Mouse (Mus musculus): ENCODE measurements at regions not wholly inside any gene's neighbourhood (a gene's known extent, or its start where the extent isn't known, plus 50 kb on each side); places are given as distances from the start of the nearest gene placed in this dataset.

DNA sequence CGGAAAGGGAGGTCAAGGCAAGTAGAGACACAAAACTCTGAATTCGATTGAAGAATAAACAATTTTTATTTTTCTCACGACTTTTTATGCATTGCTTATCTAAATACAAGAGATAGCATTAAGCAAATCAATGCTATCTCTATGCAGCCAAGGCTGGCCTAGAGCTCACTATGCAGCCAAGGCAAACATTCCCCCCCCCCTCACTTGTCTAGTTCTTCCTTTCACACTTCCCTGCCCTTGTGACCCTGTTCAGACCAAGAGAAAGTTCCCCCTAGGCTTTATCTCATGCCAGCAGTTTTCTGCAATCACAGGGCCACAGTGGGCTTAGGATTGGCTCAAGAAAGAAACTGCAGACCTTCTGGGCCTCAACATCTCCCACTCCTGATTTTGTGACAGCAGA lies 417.9 kb upstream of the Rag2 start:
- DNase-seq = no peak

DNA sequence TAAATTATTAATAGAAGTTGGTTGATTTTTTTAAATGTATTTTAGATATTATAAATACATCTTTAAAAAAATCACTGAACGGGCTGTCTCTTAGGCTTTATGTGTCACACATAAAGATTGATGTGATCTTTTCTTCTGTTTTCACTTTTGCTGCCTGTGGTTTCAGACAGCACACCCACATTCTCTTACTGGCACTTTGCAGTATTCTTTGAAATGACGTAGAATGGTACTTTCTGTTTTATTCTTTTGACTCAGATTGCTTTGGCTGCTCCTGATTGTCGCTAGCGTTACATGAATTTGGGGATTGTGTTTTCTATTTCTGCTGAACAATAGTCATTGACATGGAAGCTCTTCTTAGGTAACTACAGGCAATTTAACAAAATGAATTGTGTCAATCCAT lies 415.4 kb upstream of the Rag2 start:
- DNase-seq = no peak

DNA sequence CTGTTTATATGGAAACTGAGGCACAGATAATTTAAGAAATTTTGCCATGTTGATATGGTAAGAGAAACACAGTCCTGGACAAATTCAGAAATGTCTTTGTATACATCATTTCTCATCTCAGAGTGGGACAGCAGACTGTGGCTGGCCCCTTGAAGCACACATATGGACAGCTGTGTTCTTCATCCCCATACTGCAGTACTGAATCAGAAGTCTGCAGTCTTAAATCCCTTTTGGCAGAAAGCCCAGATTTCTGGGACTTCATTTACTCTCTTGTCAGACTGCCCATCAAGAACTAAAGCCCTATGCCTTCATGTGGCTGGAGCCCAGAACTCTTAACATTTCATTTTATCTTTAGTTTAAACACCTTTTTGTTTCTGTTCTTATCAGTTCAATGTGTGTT lies 403.8 kb upstream of the Rag2 start:
- DNase-seq = no peak

DNA sequence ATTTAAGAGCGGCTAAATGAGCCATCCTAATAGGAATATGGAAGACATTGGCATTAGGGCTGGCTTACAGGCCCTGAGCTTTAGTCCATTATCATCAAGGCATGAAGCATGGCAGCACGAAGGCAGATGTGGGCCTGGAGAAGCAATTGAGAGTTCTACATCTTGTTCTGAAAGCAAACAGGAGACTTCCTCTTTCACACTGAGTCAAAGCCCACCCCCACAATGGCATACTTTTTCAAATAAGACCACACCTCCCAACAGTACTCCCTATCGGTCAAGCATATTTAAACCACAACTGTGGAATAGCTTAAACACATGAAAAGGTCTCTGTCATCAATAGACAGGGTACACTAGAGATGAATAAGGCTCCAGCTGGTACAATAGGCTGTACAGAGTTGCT lies 381.5 kb upstream of the Rag2 start:
- no peak for DNase-seq

DNA sequence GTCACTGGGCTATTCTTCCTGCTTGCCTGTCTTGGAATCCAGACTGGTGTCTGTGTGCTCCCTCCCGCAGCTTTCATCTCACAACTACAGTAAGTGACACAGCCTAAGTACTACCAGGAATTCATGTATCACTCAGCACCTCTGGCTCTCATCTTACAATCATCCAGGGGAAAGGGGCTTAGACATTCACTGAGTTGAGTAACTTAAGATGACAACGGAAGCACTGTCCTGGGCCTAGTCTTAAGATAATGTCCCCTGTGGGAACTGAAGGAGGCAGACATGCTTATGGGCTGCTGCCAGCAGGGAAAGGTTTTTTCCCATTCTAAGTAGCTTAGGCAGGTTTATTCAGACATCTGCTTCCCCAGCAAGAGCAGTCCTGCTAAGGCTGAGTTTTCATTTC lies 377.4 kb upstream of the Rag2 start:
- DNase-seq = no peak

DNA sequence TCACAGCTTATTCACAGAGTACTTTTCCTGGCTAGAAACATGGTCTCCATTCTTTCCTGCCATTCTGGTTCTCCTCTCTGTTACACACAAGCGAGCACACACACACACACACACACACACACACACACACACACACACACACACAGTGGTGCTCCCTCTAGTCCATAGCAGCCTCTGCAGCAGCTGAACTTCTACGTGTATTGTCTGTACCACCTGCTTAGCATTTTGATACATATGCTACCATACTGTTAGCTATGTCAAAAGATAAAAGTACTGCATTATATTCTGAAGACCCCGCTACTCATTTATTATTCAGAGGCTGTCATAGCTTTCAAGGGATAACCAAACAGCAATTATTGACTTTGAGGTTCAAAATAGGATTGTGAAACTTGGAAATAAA lies 372.3 kb upstream of the Rag2 start:
- no peak for DNase-seq

DNA sequence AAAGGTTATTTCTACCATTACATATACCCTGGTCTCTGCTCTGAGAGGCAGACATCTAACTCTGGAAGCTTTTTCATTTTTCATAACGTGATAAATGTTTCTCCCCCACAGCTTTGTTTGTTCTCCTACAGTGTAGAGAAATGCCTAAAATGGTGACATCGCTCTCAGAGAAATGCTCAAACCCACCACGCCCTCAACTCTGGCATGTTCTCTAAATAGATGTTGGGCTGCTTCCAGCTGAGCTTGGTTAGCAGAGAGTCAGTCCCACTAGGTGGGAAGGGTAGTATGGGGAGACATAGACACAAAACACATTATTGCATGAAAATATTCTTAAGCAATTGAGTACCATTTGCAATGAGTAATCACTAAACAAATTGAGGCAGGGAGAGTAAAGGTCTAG lies 368.1 kb upstream of the Rag2 start:
- no peak for DNase-seq

DNA sequence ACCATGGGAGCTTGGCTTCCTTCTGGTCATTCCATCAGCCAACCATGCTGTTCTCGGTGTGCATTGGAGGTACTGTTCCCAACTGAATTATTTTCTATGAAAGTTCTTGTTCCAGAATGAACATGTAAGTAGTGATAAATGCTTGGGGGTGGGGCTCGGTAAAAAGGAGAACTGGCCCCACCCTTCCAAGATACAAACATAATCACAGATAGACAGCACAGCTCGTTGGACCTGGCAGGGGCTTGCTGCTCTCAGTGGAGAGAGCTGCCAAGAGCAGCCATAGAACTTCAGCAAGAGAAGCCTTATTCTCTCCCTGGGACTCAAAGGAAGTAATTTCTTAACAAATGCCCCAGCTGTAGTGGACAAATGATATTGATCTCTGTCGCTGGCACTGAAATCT lies 360.6 kb upstream of the Rag2 start:
- no peak for DNase-seq

DNA sequence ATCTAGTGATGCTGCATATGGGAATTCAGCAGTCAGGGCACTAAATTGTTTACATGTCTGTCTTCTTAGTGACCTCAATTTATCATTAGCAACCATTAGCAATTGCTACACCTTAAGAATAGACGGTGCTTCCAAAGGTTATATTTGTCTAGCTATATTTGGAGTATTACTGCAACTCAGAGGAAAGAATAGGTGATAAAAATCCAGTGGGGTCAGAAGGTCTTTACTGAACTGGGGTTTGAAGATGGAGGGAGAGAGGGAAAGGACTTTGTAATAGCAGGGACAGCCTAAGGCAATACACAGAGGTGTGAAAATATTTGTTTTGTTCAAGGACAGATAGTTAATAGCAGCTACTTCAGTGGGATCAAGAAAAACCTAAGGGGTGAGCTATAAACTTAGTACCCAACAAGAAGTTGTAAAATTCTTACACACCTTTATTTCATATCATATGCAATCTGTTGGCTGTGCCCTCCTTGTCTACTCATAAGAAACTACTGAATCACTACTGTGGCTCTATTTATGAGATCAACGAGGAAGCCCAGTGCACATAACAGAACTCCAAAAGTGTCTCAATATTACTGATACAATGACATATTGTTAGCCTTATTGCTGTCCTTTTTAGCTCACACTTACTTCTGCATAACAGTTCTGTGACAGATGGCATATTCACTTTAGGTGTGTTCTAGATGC lies 357.7 kb upstream of the Rag2 start:
- no peak for DNase-seq

DNA sequence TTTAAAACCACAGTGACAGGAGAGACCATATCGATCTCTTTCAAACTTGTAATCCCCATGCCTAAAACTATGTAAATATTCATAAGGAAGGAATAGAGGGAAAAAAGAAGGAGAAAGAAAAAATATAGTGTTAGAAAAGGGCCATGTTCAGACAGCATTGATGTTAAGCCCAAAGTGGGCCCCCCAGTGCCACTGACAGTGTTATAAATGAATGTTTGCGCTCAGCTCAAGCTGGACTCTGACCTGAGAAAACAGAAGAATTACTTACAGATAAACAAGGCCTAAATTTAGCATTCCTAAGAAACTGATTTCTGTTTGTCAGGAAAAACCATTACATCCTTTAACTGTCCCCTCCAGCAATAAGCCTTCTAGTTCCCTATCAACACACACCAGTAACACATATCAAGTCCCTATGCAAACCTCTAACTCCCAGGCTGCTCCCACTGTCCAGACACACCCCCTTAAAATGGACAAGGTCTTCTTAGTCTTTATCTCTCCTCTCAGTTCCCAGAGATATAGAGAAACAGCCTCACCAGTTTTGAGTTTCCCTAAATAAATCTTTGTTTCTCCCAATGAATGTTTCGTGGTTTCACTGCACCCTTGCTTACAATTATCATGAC lies 350.4 kb upstream of the Rag2 start:
- DNase-seq = no peak

DNA sequence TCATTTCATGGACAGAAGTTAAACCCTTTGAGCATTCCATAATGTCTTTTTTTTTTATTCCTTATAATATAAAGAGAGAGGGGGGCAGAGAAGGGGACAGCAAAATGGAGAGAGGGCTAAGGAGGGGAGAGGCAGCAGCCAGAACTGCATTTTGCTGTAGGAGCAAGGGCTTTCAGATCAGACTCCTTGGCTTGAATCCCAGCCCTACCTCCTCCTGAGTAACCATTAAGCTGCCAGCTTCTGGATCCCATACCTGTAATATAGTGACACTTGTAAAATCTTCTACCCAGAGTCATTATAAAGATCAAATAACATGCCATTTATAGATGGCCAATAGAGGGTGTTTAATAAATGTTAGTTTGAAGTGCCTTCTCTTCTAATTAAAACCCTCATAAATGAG lies 339.6 kb upstream of the Rag2 start:
- no peak for DNase-seq

DNA sequence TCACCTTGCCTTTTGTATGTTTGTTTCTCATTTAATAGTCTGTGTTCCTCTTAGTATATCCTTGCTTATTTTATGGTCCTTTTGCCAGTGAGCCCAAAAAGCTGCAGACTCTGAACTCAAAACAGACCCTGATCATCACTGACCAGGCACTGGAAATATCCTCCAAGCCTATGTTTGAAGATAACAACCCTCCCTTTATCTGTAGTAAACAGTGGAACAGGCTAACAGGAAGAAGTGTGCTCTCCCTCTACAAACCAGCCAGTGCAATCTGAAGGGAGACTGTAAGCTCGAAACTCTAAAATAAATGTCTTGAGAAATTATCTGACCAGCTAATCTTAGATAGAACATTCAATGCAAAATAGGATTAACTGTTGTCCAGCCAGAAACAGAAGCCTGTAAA lies 336.4 kb upstream of the Rag2 start:
- no peak for DNase-seq

DNA sequence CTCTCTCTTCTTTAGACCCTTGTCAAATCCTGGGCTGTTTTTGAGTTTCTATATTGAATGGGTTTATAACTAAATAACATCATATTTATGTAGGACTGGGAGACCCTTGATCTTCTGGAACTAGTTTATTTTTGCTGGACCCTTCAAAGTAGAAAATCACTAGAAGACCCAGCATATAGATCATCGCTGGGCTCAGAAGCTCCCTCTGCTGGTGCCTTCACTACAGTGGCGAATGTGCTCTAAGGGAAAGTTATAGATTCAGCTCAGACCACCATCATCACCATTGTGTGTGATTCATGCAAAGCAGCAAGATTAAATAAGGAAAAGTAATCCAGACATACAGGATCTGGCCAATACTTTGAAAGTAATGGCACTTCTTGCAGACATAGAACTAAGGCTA lies 335.4 kb upstream of the Rag2 start:
- no peak for DNase-seq

DNA sequence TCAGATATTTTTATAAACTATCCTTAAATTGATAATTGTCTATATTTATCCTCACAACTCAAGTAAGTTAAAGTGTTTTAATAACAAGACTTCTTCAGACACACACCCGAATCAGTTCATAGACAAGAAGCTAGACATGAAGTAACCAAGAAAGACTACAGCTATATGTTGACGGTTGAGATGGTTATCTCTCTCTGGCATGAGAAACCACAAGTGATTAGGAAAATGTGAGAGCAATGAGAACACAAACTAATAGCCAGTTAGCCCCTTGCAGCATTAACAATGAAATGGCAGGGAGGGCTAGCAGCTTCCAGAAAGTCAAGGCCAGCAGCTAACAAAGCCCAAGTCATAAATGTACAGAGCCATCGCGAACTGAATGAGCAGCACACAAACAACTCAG lies 333.8 kb upstream of the Rag2 start:
- DNase-seq = no peak

DNA sequence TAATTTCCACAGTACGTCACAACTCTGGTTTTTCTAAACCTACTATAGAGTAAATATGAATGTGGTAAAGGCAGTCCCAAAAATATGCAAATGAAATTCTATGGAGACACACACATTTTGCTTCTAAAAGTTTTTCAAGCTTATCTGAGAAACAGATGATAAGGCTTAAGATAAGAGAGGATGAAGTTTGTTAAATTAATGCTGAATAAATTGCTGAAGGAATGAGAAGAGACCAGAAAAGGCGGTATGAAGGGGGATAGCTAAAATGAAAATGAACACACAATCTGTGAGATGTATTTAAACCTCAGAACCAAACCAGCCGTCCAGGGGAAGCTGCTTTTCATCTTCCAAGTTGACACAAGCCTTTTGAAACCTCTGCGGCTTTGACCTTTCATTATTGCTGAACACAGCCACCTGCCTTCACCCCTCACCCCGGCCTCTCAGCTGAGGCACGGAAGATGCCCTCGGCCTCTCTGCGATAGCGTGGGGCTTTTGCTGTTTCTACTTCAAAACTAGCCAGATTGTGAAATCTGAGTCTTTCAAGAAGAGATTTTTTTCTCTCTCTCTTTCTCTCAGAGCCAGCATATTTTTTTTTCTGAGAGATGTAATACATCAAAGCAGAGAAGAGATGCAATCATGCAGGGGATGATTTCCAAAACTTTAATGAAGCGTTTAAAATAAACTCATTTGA lies 328.7 kb upstream of the Rag2 start:
- no peak for DNase-seq

DNA sequence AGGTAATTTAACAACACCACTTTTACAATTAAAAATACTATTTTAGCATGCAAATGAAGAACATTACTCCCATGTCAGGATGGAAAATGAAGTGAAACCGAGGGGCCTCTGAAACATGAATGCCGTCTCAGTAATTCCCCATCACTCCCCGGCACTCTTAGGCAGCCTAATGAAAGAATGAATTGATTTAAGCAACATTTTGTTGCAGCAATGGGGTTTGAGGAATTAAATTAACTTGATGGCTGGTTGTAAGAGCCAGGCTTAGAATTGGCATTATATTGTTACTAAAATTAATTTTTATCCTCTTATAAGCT lies 328.2 kb upstream of the Rag2 start:
- no peak for DNase-seq

DNA sequence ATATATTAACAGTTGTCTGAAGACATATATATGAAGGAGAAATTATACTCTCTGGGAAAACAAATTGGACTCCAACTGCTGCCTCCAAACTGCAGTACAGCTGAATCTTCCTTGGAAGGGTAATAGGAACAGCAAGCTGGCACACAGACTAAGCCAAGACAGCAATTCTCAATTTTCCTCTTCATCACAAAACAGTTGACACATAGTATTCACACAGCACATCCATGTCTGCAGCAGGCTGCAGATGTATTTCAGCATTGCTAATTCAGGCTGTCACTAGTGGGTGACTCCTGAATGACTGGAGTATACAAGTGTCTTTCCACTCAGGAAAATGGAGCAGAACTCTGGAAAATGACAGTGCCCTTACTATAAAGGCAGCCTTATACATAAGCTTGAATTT lies 327.7 kb upstream of the Rag2 start:
- no peak for DNase-seq

DNA sequence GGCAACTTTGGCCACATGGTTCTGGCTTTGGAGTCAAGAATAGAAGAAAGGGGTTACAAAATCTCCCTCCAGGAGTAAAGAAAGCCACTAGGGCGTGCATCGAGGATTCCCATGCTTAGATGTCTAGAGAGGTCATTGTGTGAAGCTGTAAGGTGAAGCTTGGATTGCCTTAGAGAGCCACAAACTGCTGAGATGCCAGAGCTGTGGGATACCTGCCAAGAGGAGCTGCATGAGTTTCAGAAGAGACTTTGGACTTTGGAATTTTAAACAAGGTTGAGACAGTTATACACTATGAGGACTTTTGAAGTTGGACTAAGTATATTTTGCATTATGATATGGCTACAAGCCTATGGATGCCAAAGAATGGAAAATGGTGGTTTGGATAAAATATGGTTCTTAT lies 325.4 kb upstream of the Rag2 start:
- DNase-seq = no peak

DNA sequence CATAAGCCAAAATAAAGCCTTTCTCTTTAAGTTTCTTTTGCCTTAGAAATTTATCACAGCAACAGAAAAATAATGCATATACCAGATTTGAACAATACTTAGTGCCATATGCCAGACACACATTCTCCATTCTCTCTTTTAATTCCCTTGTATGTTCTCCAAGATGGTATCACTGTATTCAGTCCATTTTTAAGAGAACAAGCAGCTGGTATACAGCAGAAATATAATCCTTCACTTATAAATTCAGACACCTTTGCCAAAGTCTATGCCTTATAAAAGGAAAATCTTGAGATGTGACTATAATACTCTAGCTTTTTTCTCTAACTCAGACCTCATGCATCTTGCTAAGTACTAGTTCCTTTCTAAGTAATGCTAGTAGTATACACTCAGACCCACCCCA lies 324.4 kb upstream of the Rag2 start:
- DNase-seq = no peak

DNA sequence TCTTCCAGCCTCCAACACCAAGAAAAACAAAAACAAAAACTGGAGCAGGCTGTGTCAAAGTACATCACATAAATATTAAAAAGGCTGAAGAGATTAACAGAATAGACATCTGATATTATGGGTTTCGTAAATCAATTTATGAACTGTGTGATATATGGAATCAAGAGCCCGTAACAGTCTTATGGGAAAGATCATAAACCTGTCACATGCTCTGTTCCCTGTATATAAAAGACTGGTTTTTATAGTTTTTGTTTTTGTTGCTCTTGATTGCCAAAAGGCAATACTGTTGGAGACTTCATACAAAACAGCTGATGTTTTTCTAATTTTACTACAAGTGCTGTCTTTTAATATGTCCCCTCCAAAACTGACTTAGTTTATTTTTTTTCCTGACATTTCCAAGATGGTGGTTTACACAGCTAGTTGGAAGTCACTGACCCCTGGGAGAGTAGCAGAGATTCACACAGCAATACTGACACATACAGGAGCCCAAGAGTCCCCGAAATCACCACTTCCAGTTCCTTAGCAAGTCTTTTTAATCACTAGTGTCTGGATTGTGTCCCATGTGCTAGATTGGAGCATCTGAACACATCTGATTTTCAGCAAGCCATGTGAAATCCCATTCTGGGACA lies 303.1 kb upstream of the Rag2 start:
- DNase-seq = no peak

DNA sequence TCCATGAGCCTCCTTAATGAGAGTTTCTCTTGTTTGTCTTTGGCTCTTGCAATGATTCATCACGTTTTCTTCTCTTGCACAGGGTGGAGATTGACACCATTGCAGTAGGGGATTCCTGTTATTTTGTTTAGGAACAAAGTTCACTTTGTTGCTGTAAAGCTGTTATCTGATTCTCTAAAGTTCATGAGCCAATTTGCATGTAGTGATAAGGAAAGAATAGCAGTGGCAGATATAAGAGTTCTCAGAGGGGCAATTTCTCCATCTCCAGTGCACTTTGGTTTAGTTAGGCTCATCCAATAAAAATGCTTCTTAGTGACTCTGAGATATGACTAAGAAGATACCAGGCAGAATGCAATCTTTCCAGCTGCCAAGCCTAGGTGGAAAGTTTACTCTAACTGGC lies 267.8 kb upstream of the Rag2 start:
- no peak for DNase-seq

DNA sequence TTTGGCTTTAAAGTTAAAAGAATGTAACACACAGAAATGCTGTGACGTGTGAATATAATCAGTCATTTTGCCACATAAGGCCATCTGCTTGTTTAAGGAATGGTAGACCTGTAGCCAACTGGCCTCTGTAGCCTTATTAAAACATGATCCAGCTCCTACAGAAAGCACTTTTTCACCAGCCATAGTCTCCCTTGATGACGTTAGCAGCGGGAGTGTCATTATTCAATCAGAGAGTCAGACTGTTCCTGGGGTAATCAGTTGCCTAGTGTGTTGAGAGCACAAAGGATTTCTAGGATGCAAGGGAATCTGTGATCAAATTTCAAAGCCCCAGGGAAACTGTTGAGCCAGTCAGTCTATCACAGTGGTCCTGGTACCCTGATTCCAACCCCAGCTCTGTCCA lies 260.3 kb upstream of the Rag2 start:
- DNase-seq = no peak

DNA sequence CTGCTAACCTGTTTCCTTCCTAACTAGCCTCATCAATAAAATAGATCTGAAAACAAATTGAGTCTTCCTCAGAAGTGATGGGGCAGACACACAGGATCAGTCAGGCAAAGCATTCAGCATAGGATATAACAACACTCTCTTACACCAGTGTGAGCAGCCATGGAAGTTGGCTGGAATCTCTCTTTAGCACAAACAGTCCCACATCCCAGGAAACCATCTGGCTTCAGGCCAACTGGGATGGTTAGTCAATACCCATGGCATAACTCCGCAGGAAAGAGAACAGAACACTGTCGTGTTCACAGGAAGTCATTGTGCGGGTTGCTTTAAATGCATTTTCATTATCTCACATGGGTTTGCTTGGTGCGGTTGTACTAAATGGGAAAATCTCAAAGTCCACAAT lies 256.2 kb upstream of the Rag2 start:
- peak in 1 of 2 experiments; percentile 1 for DNase-seq

Data from heart, adult 18-20 months (tissue).